ENCODE assay signal across 33 mouse cellular contexts in the genomic region with DNA sequence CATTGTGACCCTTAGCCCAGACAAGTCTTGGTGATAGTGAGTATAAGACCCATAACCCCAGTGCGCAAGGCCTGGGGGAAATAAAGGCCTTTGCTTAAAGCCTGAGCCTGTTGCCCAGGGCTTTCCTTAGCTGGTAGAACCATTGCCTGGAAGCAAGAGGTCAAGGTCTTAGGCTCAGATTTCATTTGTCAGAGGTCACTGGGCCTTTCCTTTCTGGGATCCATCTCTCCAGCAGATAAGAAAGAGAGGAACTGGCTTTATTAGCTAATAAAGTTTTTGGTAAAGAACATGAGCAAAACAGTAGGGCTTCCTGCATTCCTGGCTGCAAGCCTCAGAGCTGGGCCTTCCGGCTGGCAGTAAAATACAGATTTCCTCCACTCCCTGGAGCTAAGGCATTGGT. TPM values are rescaled to one million over a fixed set of nuclear protein-coding genes. Genes with fewer than 3 reads are reported as not detected.
A peak's percentile ranks its signal among the peaks of the same experiment; 100 is the strongest.
DNase-seq lines count a peak whose midpoint lies in the region; ATAC-seq and TF ChIP-seq lines count a peak whose summit lies in the region.
"Had no signal": no experiment of that assay in that cellular context is flagged by ENCODE, and none has a peak within 500 bp of the region (broad histone marks: within the 10 kb centered on the region; RNA-seq: fewer than 3 reads in every experiment).

No protein-coding gene starts in this region.

- no peak for TF ChIP-seq CTCF in heart, adult 2 months (IDR thresholded peaks at IDR 0.05)
- TF ChIP-seq CTCF in lung, embryonic 14.5 days (IDR thresholded peaks at IDR 0.05; ENCODE audit: low read depth) = no peak

- H3K27ac ChIP-seq in heart, adult 2 months = peak overlapping the region; percentile 26
- no peak overlapping the region for H3K27ac ChIP-seq in lung, embryonic 14.5 days (ENCODE audit: low read depth)
- H3K27ac ChIP-seq: embryonic facial prominence, embryonic 10.5 days; embryonic facial prominence, embryonic 13.5 days; forebrain, embryonic 12.5 days; forebrain, embryonic 15.5 days; heart, embryonic 15.5 days; hindbrain, embryonic 12.5 days; hindbrain, embryonic 15.5 days had no signal

- TF ChIP-seq EP300 in heart, adult 2 months (IDR thresholded peaks at IDR 0.05; ENCODE audit: insufficient read depth, low read depth, low read length) = 0 out of 2 replicates have a peak, but pooled peaks have one; percentile 32

- intact Hi-C loops in heart, adult 2 months (cut with DNase I) = no loop called here
- intact Hi-C loops in heart, postnatal 25 days (cut with DNase I) = no loop called here

- H3K9ac ChIP-seq in heart, adult 2 months (ENCODE audit: low read depth, low read length) = no peak overlapping the region
- no peak overlapping the region for H3K9ac ChIP-seq in lung, embryonic 14.5 days
- H3K9ac ChIP-seq: embryonic facial prominence, embryonic 13.5 days; forebrain, embryonic 12.5 days; forebrain, embryonic 15.5 days; heart, embryonic 15.5 days; hindbrain, embryonic 12.5 days; hindbrain, embryonic 15.5 days had no signal

- H3K4me1 ChIP-seq in heart, adult 2 months (ENCODE audit: control insufficient read depth, insufficient read depth, low read length) = peaks cover 7% of the 10 kb centered on the region
- peaks cover 9% of the 10 kb centered on the region; the same call in 1 of the 2 replicates for H3K4me1 ChIP-seq in lung, embryonic 14.5 days (ENCODE audit: insufficient read depth)

- H3K4me2 ChIP-seq in lung, embryonic 14.5 days = no peak overlapping the region
- H3K4me2 ChIP-seq: embryonic facial prominence, embryonic 13.5 days; forebrain, embryonic 12.5 days; forebrain, embryonic 15.5 days; heart, embryonic 11.5 days; heart, embryonic 15.5 days; hindbrain, embryonic 12.5 days; hindbrain, embryonic 15.5 days had no signal

- H3K27me3 ChIP-seq in heart, adult 2 months (ENCODE audit: control insufficient read depth, insufficient read depth, low read length) = 0 out of 2 replicates have a peak, but pooled peaks cover 2% of the 10 kb centered on the region
- peaks cover 30% of the 10 kb centered on the region for H3K27me3 ChIP-seq in lung, embryonic 14.5 days (ENCODE audit: insufficient read depth, low read length)

- H3K36me3 ChIP-seq in heart, adult 2 months (ENCODE audit: control insufficient read depth, insufficient read depth, low read length) = no peaks in the 10 kb centered on the region
- no peaks in the 10 kb centered on the region for H3K36me3 ChIP-seq in lung, embryonic 14.5 days (ENCODE audit: insufficient read depth)
- H3K36me3 ChIP-seq: embryonic facial prominence, embryonic 10.5 days; embryonic facial prominence, embryonic 13.5 days; forebrain, embryonic 12.5 days; forebrain, embryonic 15.5 days; heart, embryonic 15.5 days; hindbrain, embryonic 12.5 days; hindbrain, embryonic 15.5 days had no signal

- WGBS in heart, adult 2 months = 72% methylated on average over 2 of the region's 2 CpGs
- WGBS in lung, embryonic 14.5 days = 81% methylated on average over 2 of the region's 2 CpGs

- no peak for TF ChIP-seq POLR2A in heart, adult 2 months (IDR thresholded peaks at IDR 0.05; ENCODE audit: insufficient read depth, low read depth, low read length)

- no peaks in the 10 kb centered on the region for H3K9me3 ChIP-seq in lung, embryonic 14.5 days (ENCODE audit: low read depth, low read length)
- H3K9me3 ChIP-seq: embryonic facial prominence, embryonic 10.5 days; embryonic facial prominence, embryonic 13.5 days; forebrain, embryonic 12.5 days; forebrain, embryonic 15.5 days; heart, embryonic 15.5 days; hindbrain, embryonic 12.5 days; hindbrain, embryonic 15.5 days had no signal

- no peak overlapping the region for H3K4me3 ChIP-seq in heart, adult 2 months
- no peak overlapping the region for H3K4me3 ChIP-seq in lung, embryonic 14.5 days (ENCODE audit: low read depth, low read length)
- H3K4me3 ChIP-seq: embryonic facial prominence, embryonic 10.5 days; embryonic facial prominence, embryonic 13.5 days; erythroblast, embryonic 14.5 days; forebrain, embryonic 12.5 days; forebrain, embryonic 15.5 days; heart, embryonic 15.5 days; hindbrain, embryonic 12.5 days; hindbrain, embryonic 15.5 days had no signal

- peak in 1 of 2 experiments; percentile 12 for DNase-seq in heart, adult 2 months
- no peak for DNase-seq in heart, postnatal 25 days (ENCODE audit: low spot score)
- DNase-seq in kidney, postnatal 10 days = peak; percentile 32
- no peak for DNase-seq in kidney, adult 8-10 months
- DNase-seq in lung, embryonic 14.5 days = peak; percentile 13
- DNase-seq in lung, adult 18-20 months = no peak
- DNase-seq in spleen, adult 12 weeks (ENCODE audit: low spot score) = no peak
- DNase-seq: adrenal gland, adult 2 months; adrenal gland, postnatal 14 days; cerebellum, adult 11-12 months; cerebellum, adult 8-10 months; cerebellum, postnatal 10 days; cerebellum, postnatal 36 days; embryo, embryonic 11 days; gastrocnemius, postnatal 14 days; heart, postnatal 14 days had no signal

- ATAC-seq in lung, embryonic 14.5 days (ENCODE audit: insufficient read depth) = no peak
- ATAC-seq: CD4-positive, CD25-positive, alpha-beta regulatory T cell, adult 4 months; forebrain, embryonic 15.5 days had no signal

- no peaks in the 10 kb centered on the region for H3K79me2 ChIP-seq in heart, adult 2 months (replicated peaks; ENCODE audit: control insufficient read depth, insufficient read depth, low read length)

RNA-seq across cellular contexts. Expression of a gene that starts 6.4 kb away (rescaled TPM):
- total RNA-seq in heart, adult 2 months (2021) = under 1 TPM; 0.09 to 0.13 TPM
- 0.20 and 0.78 TPM in 2 replicates for polyA plus RNA-seq in heart, adult 2 months (2012; rRNA removed)
- total RNA-seq in heart, postnatal 25 days (2021) = under 1 TPM in 1 of 2 experiments, not detected in 1; 0.08 TPM
- polyA plus RNA-seq in lung, embryonic 14.5 days (2014; fragmentation: Nextera tagmentation; extraction: Ambion mirVana) = not detected in 2 replicates
- total RNA-seq: gastrocnemius, postnatal 4 days; heart, postnatal 14 days; hematopoietic stem cell, adult 5-6 weeks had no signal
- polyA plus RNA-seq: CD4-positive, CD25-positive, alpha-beta regulatory T cell, adult 4 months; embryonic facial prominence, embryonic 13.5 days; erythroblast, embryonic 14.5 days; forebrain, embryonic 12.5 days; heart, embryonic 11.5 days; heart, embryonic 15.5 days; hindbrain, embryonic 12.5 days; intestine, embryonic 14.5 days had no signal

RNA-seq across cellular contexts. Expression of a gene that starts 10.6 kb away (rescaled TPM):
- not detected for total RNA-seq in heart, adult 2 months (2021)
- 1.00 TPM in 1 of 2 replicates, not detected in the other for polyA plus RNA-seq in heart, adult 2 months (2012; rRNA removed)
- not detected for total RNA-seq in heart, postnatal 25 days (2021)
- not detected in 2 replicates for polyA plus RNA-seq in lung, embryonic 14.5 days (2014; fragmentation: Nextera tagmentation; extraction: Ambion mirVana)
- total RNA-seq: gastrocnemius, postnatal 14 days; heart, adult 18-20 months; heart, postnatal 14 days; hematopoietic stem cell, adult 5-6 weeks; MEL had no signal
- polyA plus RNA-seq: C2C12; CD4-positive, CD25-positive, alpha-beta regulatory T cell, adult 4 months; cortical plate, adult 2 months; embryonic facial prominence, embryonic 10.5 days; embryonic facial prominence, embryonic 13.5 days; erythroblast, embryonic 14.5 days; forebrain, embryonic 12.5 days; forebrain, embryonic 15.5 days; heart, embryonic 11.5 days; heart, embryonic 15.5 days; hindbrain, embryonic 12.5 days; hindbrain, embryonic 15.5 days; intestine, embryonic 14.5 days had no signal

RNA-seq across cellular contexts. Expression of a gene that starts 14.2 kb away (rescaled TPM):
- total RNA-seq in heart, adult 2 months (2021) = 1 to 10 TPM; 5.3 to 5.7 TPM
- 5.5 and 6.6 TPM in 2 replicates for polyA plus RNA-seq in heart, adult 2 months (2012; rRNA removed)
- total RNA-seq in heart, postnatal 25 days (2021) = 1 to 10 TPM; 4.9 to 7.0 TPM
- 24.0 and 24.9 TPM in 2 replicates for polyA plus RNA-seq in lung, embryonic 14.5 days (2014; fragmentation: Nextera tagmentation; extraction: Ambion mirVana)

RNA-seq across cellular contexts. Expression of a gene that starts 40.7 kb away (rescaled TPM):
- total RNA-seq in heart, adult 2 months (2021) = 10 to 100 TPM; 23.3 to 29.7 TPM
- 19.4 and 20.6 TPM in 2 replicates for polyA plus RNA-seq in heart, adult 2 months (2012; rRNA removed)
- total RNA-seq in heart, postnatal 25 days (2021) = 10 to 100 TPM; 23.5 to 27.4 TPM
- polyA plus RNA-seq in lung, embryonic 14.5 days (2014; fragmentation: Nextera tagmentation; extraction: Ambion mirVana) = 23.6 and 28.7 TPM in 2 replicates

Comparison
In these comparisons a context has a peak if more than half of its experiments do, and no peak if none do; other contexts are left out.
1. DNase-seq: peak in kidney, postnatal 10 days (single experiment) and lung, embryonic 14.5 days (single experiment); none in heart, postnatal 25 days (single experiment), kidney, adult 8-10 months (0 of 2), lung, adult 18-20 months (0 of 2) and spleen, adult 12 weeks (single experiment).